Mouse (Mus musculus): ENCODE measurements around the gene Tcf7l2. TPM values are rescaled to one million over a fixed set of nuclear protein-coding genes. Genes with fewer than 3 reads are reported as not detected.

Tcf7l2 gene
- polyA plus RNA-seq, 1 experiment, result 6.2 TPM

DNA sequence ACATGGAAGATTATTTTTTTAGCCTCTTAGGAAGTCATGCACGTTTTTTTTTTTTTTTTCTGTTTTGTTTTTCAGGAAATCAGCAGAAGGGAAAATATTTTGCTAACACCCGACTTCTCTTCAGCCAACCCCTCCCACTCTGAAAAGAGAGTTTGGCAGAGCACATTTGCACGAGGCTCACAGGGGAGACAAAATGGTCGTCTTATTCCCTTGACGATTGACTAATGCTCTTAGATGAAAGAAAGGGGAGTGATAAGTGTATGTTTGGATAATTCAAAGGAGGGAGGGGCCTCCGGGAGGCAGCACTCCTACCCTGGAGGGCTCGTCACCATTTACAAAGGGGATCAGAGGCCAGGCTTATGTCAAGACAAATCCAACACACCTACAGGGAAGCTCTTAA, 224.4 kb downstream of the Tcf7l2 start:
- no peak overlapping the region for H3K27ac ChIP-seq (ENCODE audit: control insufficient read depth, insufficient read depth, low read depth, low read length)
- TF ChIP-seq CTCF (IDR thresholded peaks at IDR 0.05; ENCODE audit: control insufficient read depth, insufficient read depth, insufficient replicate concordance, low read depth, low read length) (no peak), POLR2A (IDR thresholded peaks at IDR 0.05; ENCODE audit: control insufficient read depth, low read depth, low read length) (no peak)
- H3K4me1 ChIP-seq (ENCODE audit: control insufficient read depth, insufficient read depth, low read length), result no peaks in the 10 kb centered on the region
- H3K27me3 ChIP-seq (ENCODE audit: control insufficient read depth, insufficient read depth, low read length), result no peaks in the 10 kb centered on the region
- H3K4me3 ChIP-seq (ENCODE audit: control insufficient read depth, low read depth, low read length), result no peak overlapping the region
- H3K36me3 ChIP-seq (ENCODE audit: control insufficient read depth, insufficient read depth, low read length), result no peaks in the 10 kb centered on the region

DNA sequence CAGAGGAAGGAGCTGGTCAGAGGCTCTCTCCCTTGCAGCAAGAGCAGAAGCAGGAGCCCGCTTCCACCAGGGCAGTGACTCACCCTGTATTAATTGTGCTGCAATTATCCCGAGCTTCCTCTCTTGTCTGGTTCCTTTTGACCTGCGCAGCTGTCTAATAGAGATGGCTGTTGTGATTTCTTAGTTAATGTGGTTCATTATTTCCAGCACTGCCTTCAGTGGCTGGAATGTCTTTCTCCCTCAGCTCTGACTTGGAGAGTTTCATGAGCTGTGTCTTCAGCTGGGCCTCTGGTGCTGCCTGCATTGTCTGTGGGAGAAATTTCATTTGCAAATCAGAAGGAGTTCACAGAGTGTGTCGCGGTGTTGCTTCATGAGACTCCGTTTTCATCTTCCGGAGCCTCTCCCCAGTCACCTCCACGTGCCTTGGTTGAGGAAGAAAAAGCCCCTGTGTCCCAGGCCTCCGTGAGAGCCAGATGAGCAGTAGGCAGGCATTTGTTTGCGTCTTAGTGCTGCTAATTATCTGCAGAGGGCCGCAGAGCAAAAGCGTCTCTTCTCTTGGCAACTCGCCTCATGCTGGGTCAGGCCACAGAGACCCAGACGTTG, 228.4 kb downstream of the Tcf7l2 start:
- TF ChIP-seq CTCF (IDR thresholded peaks at IDR 0.05; ENCODE audit: control insufficient read depth, insufficient read depth, insufficient replicate concordance, low read depth, low read length) (no peak), POLR2A (IDR thresholded peaks at IDR 0.05; ENCODE audit: control insufficient read depth, low read depth, low read length) (no peak)
- H3K4me3 ChIP-seq (ENCODE audit: control insufficient read depth, low read depth, low read length), result no peak overlapping the region

DNA sequence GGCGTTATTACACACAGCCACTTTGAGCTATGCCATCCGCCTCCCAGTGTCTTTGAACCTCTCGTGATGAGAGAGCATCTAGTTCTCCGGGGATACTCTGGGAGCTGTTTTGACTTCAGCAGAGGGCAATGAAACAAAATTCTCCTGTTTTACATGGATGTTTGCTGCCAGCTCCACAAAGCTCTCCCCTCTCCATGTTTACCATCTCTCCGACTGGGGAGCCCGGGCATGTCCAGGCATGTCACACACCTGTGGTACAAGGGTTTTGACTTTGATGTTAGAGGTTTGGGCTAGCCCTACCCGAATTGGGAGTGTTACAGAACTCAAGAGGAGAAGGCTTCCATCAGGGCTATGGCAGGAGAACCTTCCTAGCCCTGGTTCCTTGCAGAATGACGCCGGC, 234.5 kb downstream of the Tcf7l2 start:
- H3K27ac ChIP-seq (ENCODE audit: control insufficient read depth, insufficient read depth, low read depth, low read length), result no peak overlapping the region
- H3K27me3 ChIP-seq (ENCODE audit: control insufficient read depth, insufficient read depth, low read length), result no peaks in the 10 kb centered on the region
- no peak for TF ChIP-seq POLR2A (IDR thresholded peaks at IDR 0.05; ENCODE audit: control insufficient read depth, low read depth, low read length)
- no peak overlapping the region for H3K4me3 ChIP-seq (ENCODE audit: control insufficient read depth, low read depth, low read length)
- no peaks in the 10 kb centered on the region for H3K36me3 ChIP-seq (ENCODE audit: control insufficient read depth, insufficient read depth, low read length)
- H3K4me1 ChIP-seq (ENCODE audit: control insufficient read depth, insufficient read depth, low read length), result no peaks in the 10 kb centered on the region

More for the DNA sequence above, 228.4 kb downstream of the Tcf7l2 start:
- no peak overlapping the region for H3K27ac ChIP-seq (ENCODE audit: control insufficient read depth, insufficient read depth, low read depth, low read length)
- no peaks in the 10 kb centered on the region for H3K27me3 ChIP-seq (ENCODE audit: control insufficient read depth, insufficient read depth, low read length)
- H3K36me3 ChIP-seq (ENCODE audit: control insufficient read depth, insufficient read depth, low read length), result no peaks in the 10 kb centered on the region
- H3K4me1 ChIP-seq (ENCODE audit: control insufficient read depth, insufficient read depth, low read length), result no peaks in the 10 kb centered on the region

All from testis, adult 2 months (tissue).